Mouse (Mus musculus) kidney, embryonic 16.5 days (tissue): ENCODE measurements around the gene Spred1. TPM values are rescaled to one million over a fixed set of nuclear protein-coding genes. Genes with fewer than 3 reads are reported as not detected.

Source experiments
- ATAC-seq: fragments of 200-750 bp; cut with Nextera tagmentation; 2 replicates; pipeline ENCODE4 v1.8.0; 2017; ENCODE audit warnings: moderate TSS enrichment; ENCODE audit not compliant: low FRiP score, low TSS enrichment
- H3K27ac ChIP-seq: fragments of 300-500 bp; sonication (generic); 2 replicates; pipeline ENCODE4 v1.5.1; 2014; ENCODE audit warnings: low read length
- H3K27me3 ChIP-seq: fragments of 300-500 bp; sonication (generic); 2 replicates; pipeline ENCODE4 v1.6.1; 2014; ENCODE audit warnings: low read length, control low read depth, mixed read lengths; ENCODE audit not compliant: insufficient read depth
- H3K36me3 ChIP-seq: fragments of 300-500 bp; sonication (generic); 2 replicates; pipeline ENCODE4 v1.6.1; 2014; ENCODE audit warnings: low read length, control low read depth, mixed read lengths; ENCODE audit not compliant: insufficient read depth
- H3K4me1 ChIP-seq: fragments of 300-500 bp; sonication (generic); 2 replicates; pipeline ENCODE4 v1.6.1; 2014; ENCODE audit warnings: low read length, control low read depth, mixed read lengths; ENCODE audit not compliant: insufficient read depth
- H3K4me2 ChIP-seq: fragments of 300-500 bp; sonication (generic); replicated peaks from 2 replicates; pipeline ENCODE4 v1.6.1; 2014; ENCODE audit warnings: low read depth, low read length
- H3K4me3 ChIP-seq: fragments of 300-500 bp; sonication (generic); 2 replicates; pipeline ENCODE4 v1.5.1; 2014; ENCODE audit warnings: mild to moderate bottlenecking, low read length
- H3K9ac ChIP-seq: fragments of 300-500 bp; sonication (generic); replicated peaks from 2 replicates; pipeline ENCODE4 v1.6.1; 2014; ENCODE audit warnings: low read length
- H3K9me3 ChIP-seq: fragments of 300-500 bp; sonication (generic); 2 replicates; pipeline ENCODE4 v1.6.1; 2016; ENCODE audit warnings: low read length, control low read depth
- WGBS: fragments of 180-500 bp; shearing (Covaris S2); extraction: QIAGEN DNeasy Blood & Tissue Kit; methylation state at CpG from one replicate; pipeline ENCODE4 v1.1.7; 2014; 5-methylcytosine and 5-hydroxymethylcytosine counted together
- microRNA counts: library from miRNA; unstranded; fragments of <30 nt; microRNA quantifications from one replicate; lab custom pipeline; 2016
- microRNA-seq: library from miRNA; unstranded; fragments of <30 nt; microRNA quantifications from one replicate; pipeline ENCODE4, GENCODE M21; 2016
- polyA plus RNA-seq: library from polyadenylated mRNA; unstranded; fragments of >200 nt; fragmentation: Nextera tagmentation; extraction: Ambion mirVana; gene quantifications from 2 replicates; pipeline ENCODE4 v1.2.1, GENCODE M21; 2015

Spred1 gene
- polyA plus RNA-seq, 1 experiment from 2014 or later = 7.7 TPM

DNA sequence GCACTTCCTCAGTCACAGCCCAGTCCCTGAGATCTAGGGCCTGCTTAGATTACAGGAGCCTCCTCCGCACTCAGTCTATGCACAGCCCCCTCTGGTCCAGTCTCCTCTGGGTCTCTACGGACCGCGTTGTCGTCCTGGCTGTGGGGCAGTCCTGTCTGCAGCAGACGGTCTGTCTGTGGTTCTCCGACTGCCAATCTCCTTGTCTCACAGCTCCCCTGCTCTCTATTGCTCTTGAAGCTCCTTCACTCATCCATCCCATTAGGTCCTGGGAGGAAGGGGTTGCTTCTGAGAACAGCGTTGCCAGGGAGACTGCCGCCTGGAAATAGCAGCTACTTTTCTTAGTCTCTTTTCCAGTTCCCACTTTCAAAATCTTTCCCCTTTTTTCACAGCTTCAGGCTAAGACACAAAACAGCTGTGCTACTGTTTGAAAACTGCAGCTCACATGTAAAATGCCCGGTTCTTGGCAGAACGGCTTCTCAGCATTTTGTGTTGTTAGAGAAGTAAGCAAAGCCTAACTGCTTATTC lies 107.5 kb downstream of the Spred1 start:
- 52% methylated on average over 11 of the region's 11 CpGs for WGBS

DNA sequence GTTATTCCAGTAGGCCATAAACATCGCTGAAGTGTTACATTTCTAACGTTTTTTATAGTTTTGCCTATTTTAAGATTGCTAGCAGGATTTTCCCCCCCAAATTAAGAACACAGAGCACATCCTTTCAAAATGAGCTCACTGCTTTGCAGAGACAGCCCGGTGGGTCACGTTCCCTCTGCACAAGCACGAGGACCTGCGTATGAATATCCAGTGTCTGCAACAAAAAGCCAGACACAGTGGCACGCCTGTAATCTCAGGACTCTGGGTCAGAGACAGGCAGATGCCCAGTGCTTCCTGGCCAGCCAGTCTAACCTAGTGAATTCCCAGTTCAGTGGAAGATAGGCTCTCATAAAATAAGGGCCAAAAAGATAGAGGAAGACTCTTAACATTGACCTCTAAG lies 109.1 kb downstream of the Spred1 start:
- no peak overlapping the region for H3K27ac ChIP-seq
- no peaks in the 10 kb centered on the region for H3K4me1 ChIP-seq
- H3K27me3 ChIP-seq = no peaks in the 10 kb centered on the region
- no peak for ATAC-seq
- 82% methylated on average over 7 of the region's 7 CpGs for WGBS
- no peaks in the 10 kb centered on the region for H3K9me3 ChIP-seq
- H3K36me3 ChIP-seq = no peaks in the 10 kb centered on the region
- H3K9ac ChIP-seq = no peak overlapping the region
- H3K4me2 ChIP-seq = no peak overlapping the region
- no peak overlapping the region for H3K4me3 ChIP-seq

More for the DNA sequence above, 107.5 kb downstream of the Spred1 start:
- H3K36me3 ChIP-seq = no peaks in the 10 kb centered on the region
- H3K27me3 ChIP-seq = no peaks in the 10 kb centered on the region
- no peaks in the 10 kb centered on the region for H3K9me3 ChIP-seq
- H3K9ac ChIP-seq = no peak overlapping the region
- H3K27ac ChIP-seq = no peak overlapping the region
- no peak overlapping the region for H3K4me3 ChIP-seq
- H3K4me2 ChIP-seq = no peak overlapping the region
- no peak for ATAC-seq
- no peaks in the 10 kb centered on the region for H3K4me1 ChIP-seq

DNA sequence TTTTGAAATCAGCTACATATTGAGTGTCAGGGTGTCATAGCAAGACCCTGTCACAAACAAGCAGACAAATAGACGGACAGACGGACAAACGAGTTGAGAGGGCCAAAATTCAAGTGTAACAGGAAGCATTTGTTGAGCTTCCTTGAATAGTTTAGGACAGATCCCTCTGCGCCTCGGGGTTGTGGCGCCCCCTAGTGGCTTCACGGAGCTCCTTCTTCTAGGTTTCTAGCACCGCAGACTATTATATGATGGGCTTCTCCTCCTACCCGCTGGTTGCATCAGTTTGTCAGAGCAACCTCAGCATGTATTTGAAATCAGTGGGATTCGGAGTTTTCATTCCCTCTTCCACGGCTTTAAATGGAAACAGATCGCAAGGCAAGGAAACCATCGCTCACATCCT lies 110.1 kb downstream of the Spred1 start:
- Histone ChIP-seq H3K27ac (no peak overlapping the region), H3K9me3 (no peaks in the 10 kb centered on the region)
- 8% methylated on average over 13 of the region's 13 CpGs for WGBS

More for the DNA sequence above, 110.1 kb downstream of the Spred1 start:
- Histone ChIP-seq H3K4me1 (no peaks in the 10 kb centered on the region), H3K9ac (no peak overlapping the region), H3K4me3 (no peak overlapping the region), H3K36me3 (no peaks in the 10 kb centered on the region), H3K4me2 (no peak overlapping the region), H3K27me3 (no peaks in the 10 kb centered on the region)
- ATAC-seq = peak; percentile 84

MicroRNA genes within 50 kb of the gene (microRNA counts, 519-probe panel; counts per million panel counts)
- 3,085 counts per million, percentile 71 among the panel's probes with 10 or more counts for microRNA mmu-miR-674 (lab: Ali Mortazavi, UCI)

Small RNA genes lying within 50 kb of the gene (microRNA-seq; reads per million reads assigned to microRNA genes)
- 792 reads per million, percentile 77 among the genes with 10 or more reads in this experiment for gene Mir674

Other genes starting within 250 kb of the Spred1 start
- not detected in 2 replicates for gene Tmco5, start 242.7 kb upstream of the Spred1 start, polyA plus RNA-seq
- gene Fam98b, start 128.4 kb downstream of the Spred1 start, polyA plus RNA-seq = 7.5 and 9.2 TPM in 2 replicates
- gene Rasgrp1, start 221.6 kb downstream of the Spred1 start, polyA plus RNA-seq = 0.48 and 0.50 TPM in 2 replicates